Mouse (Mus musculus): ENCODE results near the gene Mitd1.

DNA sequence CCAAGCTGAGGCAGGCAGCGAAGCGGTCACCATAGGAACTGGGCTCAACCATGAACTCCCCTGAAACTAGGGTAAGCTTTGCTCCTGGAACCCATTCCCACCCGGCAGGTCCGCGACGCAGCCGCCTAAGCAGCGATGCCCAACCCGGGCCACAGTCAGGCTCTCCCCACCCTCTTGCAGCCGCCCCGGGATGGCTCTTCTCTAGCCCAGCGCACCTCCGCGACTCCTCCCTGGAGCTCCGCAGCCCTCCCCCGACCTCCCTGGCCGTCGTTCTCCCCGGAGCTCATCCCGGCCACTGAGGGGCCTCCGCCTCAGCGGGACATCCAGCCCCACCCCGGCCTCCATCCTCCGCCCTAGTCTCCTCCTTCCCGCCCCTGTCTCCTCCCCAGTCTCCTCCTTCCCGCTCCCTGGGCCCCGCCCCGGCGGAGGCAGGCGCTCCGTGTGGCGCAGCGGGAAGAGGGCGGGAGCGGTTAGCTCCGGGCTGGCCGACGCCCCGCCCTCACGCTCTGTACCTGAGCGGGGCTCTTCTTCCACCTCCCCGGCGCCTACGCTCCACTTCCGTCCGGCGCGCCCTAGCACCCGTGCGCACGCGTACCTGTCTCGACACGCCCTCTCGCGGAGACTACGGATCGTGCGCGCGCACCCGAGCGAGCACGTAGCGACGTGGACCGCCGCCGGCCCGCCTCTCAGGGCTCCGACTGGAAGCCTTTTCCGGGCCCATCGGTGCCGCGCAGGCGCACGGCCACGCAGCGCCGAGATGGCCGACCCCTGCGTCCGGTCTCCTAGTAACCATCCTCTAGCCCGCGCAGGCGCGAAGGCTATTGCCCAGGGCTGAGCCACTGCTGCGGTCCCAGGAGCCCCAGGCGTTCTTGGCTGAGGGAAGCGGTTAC lies 25.5 kb downstream of the Mitd1 start:
- peak; percentile 50 to 78; a peak in 3 of 4 replicates for TF ChIP-seq POLR2A (IDR thresholded peaks at IDR 0.05; ENCODE audit: control insufficient read depth in 1 of 2, insufficient read depth in 1 of 2, low read depth in 1 of 2, low read length in 2 of 2, poor library complexity in 1 of 2)
- TF ChIP-seq ETS1 (IDR thresholded peaks at IDR 0.05; ENCODE audit: low read depth, low read length) = no peak
- no peak for TF ChIP-seq CTCF (IDR thresholded peaks at IDR 0.05 in 2 of 3, conservative IDR thresholded peaks at IDR 0.05 in 1 of 3; ENCODE audit: control insufficient read depth in 1 of 3, insufficient read depth in 1 of 3, low read depth in 2 of 3, low read length in 3 of 3, poor library complexity in 1 of 3, severe bottlenecking in 1 of 3)

Data from MEL (cell line).